Mouse (Mus musculus) adrenal gland, postnatal 10 days (tissue): ENCODE data around the gene Cnpy2. TPM values are rescaled to one million over a fixed set of nuclear protein-coding genes. Genes with fewer than 3 reads are reported as not detected.
A peak's percentile ranks its signal among the peaks of the same experiment; 100 is the strongest.
"Not testable (repeated sequence)": the region's sequence is repeated elsewhere in the genome, so short reads cannot be mapped to it uniquely, and the experiment has no call there.

ENCODE experiments used
- DNase-seq: peaks from one replicate; pipeline ENCODE4 v3.0.0; 2021; ENCODE audit warnings: mixed read lengths
- total RNA-seq, 2 experiments: library from RNA; stranded (reverse); gene quantifications; 2 replicates each; pipeline ENCODE4 v1.2.3; 2021

Gene Cnpy2
- total RNA-seq, 2 experiments from 2014 or later, result 149 to 165 TPM

DNA sequence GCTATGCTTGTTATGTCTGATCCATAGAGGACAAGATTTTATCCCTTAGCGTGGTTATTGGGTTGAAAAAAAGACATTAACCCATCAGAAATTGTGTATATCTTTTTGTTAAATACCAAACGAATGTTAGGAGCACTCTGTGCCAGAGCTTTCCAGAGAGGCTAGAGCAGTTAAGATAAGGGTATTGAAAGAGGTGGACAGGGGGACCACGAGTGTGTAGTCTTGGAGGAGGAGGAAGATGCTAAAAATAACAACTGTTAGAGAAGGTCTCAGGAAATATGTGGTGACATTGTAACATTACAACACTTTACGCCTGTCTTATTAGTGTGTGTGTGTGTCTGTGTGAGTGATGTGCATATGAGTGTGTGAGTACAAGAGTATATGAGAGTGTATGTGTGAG, 11.4 kb upstream of the Cnpy2 start:
- no peak for DNase-seq

- no peak for DNase-seq
Measured at GRCm38 (mm10) chr10:128315578-128315977, 6.7 kb upstream of the Cnpy2 start.

- DNase-seq, result no peak
Measured at GRCm38 (mm10) chr10:128321641-128322040, 618 bp upstream of the Cnpy2 start.

DNA sequence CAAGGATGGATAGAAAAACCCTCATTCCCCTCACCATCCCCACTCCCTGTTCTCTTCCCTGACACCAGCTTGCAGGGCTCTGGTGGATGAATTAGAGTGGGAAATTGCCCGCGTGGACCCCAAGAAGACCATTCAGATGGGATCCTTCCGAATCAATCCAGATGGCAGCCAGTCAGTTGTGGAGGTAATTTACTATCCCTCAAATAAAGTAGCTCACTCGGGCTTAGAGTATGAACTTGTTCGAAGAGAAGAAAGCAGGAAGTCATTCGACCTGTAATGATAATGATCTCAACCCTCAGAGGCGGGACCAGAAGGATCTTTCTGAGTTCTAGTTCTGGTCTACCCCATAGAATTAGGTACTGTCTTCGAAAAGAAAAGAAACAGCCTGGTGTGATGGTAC, 1.3 kb downstream of the Cnpy2 start:
- DNase-seq, result no peak

- no peak for DNase-seq
Measured at GRCm38 (mm10) chr10:128326825-128327224, 4.6 kb downstream of the Cnpy2 start.

DNA sequence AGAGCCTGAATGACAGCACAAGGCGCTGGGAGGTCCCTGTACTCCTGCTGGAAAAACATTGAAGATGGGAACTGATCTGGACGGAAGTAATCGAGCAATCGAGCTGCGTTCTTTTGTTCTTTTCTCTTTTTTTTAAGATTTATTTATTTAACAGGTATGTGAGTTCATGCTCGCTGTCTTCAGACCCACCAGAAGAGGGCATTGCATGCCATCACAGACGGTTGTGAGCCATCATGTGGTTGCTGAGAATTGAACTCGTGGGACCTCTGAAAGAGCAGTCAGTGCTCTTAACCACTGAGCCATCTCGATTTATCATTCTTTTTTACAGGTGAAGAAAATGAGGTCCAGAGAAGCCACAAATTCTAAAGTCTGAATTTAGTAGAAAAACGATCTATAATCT, 5.4 kb downstream of the Cnpy2 start:
- DNase-seq, result no peak

GRCm38 (mm10) chr10:128332358-128333249, 10.3 kb downstream of the Cnpy2 start:
- DNase-seq, result not testable (repeated sequence)

DNA sequence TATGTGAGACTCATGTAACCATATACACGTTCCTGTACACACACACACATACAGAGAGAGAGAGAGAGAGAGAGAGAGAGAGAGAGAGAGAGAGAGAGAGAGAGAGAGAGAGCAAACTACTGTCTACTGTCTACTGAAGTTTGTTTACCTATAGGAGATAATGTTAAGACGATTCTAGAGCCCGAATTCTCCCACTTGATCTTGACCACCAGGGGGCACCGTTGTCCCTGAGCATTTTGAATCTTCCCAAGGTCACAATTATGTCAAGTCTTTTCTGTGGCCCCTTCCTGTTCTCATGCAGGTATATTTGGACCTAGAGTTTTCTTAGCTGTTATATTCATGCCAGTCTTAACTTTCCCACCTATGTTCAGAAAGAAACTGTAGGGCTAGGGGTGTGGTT, 13.3 kb downstream of the Cnpy2 start:
- peak; percentile 87 for DNase-seq

- DNase-seq, result no peak
Measured at GRCm38 (mm10) chr10:128336195-128336594, 13.9 kb downstream of the Cnpy2 start.

DNA sequence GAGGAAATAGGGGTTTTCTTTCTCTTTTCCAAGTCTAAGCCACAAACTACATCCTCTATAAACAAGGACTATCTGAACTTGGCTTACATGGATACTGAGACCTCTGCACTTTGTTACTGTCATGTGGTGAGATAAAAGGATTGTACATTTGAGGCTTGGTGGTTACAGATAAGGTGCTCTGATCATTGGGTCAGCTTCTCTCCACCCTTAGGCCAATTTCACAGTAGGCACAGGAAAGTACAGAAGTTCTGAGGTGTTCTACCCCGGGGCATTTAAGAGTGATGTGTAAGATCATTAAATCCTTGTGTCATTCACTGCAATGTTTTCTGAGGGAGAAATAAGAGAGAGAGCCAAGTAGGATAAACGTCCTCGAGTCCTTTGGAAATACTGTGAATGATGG, 14.3 kb downstream of the Cnpy2 start:
- DNase-seq, result no peak

GRCm38 (mm10) chr10:128337306-128338181, 15.3 kb downstream of the Cnpy2 start, which contains the start of gene Cs:
Cs (plus strand) TSS chr10:128337734.
- DNase-seq, result peak; percentile 99

DNA sequence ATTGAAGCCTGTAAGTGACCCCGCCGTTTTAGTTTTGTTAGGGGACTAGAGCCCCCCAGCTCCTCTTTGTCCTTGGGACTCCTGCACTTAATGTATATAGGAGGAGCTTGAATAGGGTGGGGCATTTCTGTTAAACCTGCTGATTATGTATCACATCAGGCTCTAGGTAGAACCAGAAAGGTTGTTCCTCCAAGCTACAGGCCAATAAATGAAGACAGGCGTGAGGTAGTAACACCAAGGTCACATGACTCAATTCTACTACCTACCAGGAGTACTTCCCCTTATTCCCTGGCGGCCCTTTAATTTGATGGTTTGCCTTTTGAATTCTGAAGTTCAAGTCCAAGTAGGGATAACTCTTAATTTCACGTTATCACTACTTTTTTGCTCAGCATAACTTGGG, 16.2 kb downstream of the Cnpy2 start:
- no peak for DNase-seq

DNA sequence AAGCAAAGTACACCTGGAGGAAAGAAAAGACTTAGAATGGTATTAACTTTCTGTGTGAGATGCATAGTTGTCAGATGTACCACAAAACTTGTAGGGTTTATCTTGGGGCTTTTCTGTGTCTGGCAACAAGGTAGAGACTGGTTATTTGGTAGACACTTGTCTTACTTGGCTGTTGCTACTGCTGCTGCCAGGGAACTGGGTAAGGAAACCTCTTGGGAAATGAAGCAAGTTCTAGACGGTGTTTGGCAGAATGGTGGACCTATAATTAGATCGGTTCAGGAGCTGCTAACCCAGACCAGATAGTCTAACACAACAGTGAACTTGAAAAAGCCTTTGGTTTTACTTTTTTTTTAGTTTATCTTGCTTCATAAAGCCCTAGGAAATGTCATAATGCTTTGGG, 16.7 kb downstream of the Cnpy2 start:
- DNase-seq, result peak; percentile 30

GRCm38 (mm10) chr10:128340257-128340656, 18.0 kb downstream of the Cnpy2 start:
- no peak for DNase-seq

- DNase-seq, result peak; percentile 46
Measured at GRCm38 (mm10) chr10:128343436-128343835, 21.2 kb downstream of the Cnpy2 start.

- DNase-seq, result peak; percentile 87
Measured at GRCm38 (mm10) chr10:128344568-128345275, 22.5 kb downstream of the Cnpy2 start.

DNA sequence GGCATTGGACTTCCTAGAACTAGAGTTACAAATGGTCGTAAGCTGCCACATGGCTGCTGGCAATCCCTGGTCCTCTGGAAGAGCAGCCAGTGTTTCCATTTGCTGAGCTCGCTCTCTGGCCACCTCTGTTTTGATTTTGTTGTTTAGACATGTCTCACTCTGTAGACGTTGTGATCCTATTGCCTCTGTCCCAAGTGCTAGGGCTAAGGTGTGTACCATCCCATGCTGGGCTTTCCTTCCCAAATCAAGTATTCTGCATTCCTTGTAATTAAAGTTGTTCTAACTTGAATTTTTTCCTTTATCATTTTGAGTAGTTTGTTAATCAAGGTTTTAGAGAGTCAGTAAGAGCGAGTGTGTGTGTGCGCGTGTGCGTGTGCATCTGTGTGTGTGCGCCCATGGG, 25.3 kb downstream of the Cnpy2 start:
- no peak for DNase-seq

GRCm38 (mm10) chr10:128358796-128359195, 36.5 kb downstream of the Cnpy2 start:
- peak; percentile 76 for DNase-seq

GRCm38 (mm10) chr10:128359226-128359625, 37.0 kb downstream of the Cnpy2 start:
- peak; percentile 61 for DNase-seq

DNA sequence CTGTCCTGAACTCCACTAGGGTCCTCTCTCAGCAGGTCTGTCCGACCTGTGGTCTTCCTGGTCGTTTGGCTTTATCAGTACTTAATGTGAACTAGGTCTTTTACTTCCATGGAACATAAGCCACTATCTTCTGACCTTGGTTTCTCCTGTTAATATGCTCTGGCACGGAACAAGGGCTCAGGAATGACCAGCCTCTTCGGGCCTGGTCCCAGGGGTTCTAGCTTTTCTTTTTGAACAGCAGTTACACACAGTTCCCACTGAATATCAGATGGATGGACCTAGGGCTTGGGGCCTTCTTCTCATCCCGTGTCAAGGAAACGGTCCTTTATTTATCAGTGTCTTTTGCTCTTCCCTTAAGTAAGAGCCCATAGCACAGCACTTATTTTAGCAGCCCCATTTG, 39.6 kb downstream of the Cnpy2 start:
- DNase-seq, result peak; percentile 55

- peak; percentile 66 for DNase-seq
Measured at GRCm38 (mm10) chr10:128362568-128362967, 40.3 kb downstream of the Cnpy2 start.

DNA sequence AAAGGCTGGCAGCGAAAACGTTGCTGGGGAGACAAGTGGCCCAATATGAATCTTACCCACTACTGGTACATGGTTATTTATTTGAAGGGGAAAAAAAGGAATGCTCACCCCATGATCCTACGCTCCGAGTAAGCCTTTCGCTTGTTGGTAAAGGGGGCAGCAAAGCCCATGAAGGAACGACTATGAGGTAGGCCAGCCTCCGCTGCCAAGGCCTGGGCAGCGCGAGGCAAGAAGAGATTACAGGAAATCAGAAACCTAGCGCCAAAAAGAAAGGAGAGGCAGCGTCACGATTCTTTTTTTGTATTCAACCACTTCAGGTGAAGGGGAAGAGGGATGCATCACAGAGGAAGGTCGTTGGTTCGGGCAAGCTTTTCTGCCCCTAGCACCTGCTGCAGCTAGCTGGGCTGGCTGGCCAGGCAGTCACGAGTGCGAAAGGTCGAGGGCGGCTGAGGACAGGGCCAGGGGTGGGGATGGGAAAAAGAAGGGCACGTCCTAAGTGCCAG, 45.7 kb downstream of the Cnpy2 start:
- DNase-seq, result no peak
